Mouse (Mus musculus) thymus, postnatal 14 days (tissue): ENCODE results near the gene Ajuba.
A peak's percentile ranks its signal among the peaks of the same experiment; 100 is the strongest.

Experiments used
- DNase-seq: peaks from one replicate; pipeline ENCODE4 v3.0.0; 2021

The Ajuba gene

GRCm38 (mm10) chr14:54591056-54591455 is 13.7 kb upstream of the Ajuba start:
- no peak for DNase-seq

- DNase-seq: peak; percentile 65
These were observed 6.5 kb upstream of the Ajuba start for GRCm38 (mm10) chr14:54583681-54584338.

GRCm38 (mm10) chr14:54582536-54582935 is 5.2 kb upstream of the Ajuba start:
- DNase-seq: no peak

- DNase-seq: no peak
These were observed 2.3 kb upstream of the Ajuba start for GRCm38 (mm10) chr14:54579638-54580037.

- peak; percentile 68 for DNase-seq
These were observed 705 bp upstream of the Ajuba start for GRCm38 (mm10) chr14:54578063-54578462.

GRCm38 (mm10) chr14:54576241-54577088 is 893 bp downstream of the Ajuba start:
- peak; percentile 23 for DNase-seq

- DNase-seq: peak; percentile 45
These were observed 1.7 kb downstream of the Ajuba start for GRCm38 (mm10) chr14:54575631-54576030.

- DNase-seq: no peak
These were observed 2.3 kb downstream of the Ajuba start for GRCm38 (mm10) chr14:54575031-54575430.

- DNase-seq: no peak
These were observed 3.1 kb downstream of the Ajuba start for GRCm38 (mm10) chr14:54574253-54574652.

GRCm38 (mm10) chr14:54572790-54573736 is 4.3 kb downstream of the Ajuba start:
- DNase-seq: no peak

- no peak for DNase-seq
These were observed 5.2 kb downstream of the Ajuba start for GRCm38 (mm10) chr14:54572122-54572521.

- DNase-seq: peak; percentile 23
These were observed 7.6 kb downstream of the Ajuba start for GRCm38 (mm10) chr14:54569451-54570392.

- DNase-seq: peak; percentile 72
These were observed 8.5 kb downstream of the Ajuba start for GRCm38 (mm10) chr14:54568694-54569414.

- DNase-seq: no peak
These were observed 16.7 kb downstream of the Ajuba start for GRCm38 (mm10) chr14:54560527-54561242.

GRCm38 (mm10) chr14:54557330-54557729 is 20.0 kb downstream of the Ajuba start:
- DNase-seq: no peak

GRCm38 (mm10) chr14:54553975-54554769 is 23.2 kb downstream of the Ajuba start, which contains the start of gene Haus4:
TSS of gene Haus4 (minus strand) at chr14:54554616.
- peak; percentile 85 for DNase-seq

GRCm38 (mm10) chr14:54553454-54553974 is 23.8 kb downstream of the Ajuba start:
- DNase-seq: peak; percentile 41

GRCm38 (mm10) chr14:54544703-54545102 is 32.7 kb downstream of the Ajuba start:
- no peak for DNase-seq

- no peak for DNase-seq
These were observed 36.6 kb downstream of the Ajuba start for GRCm38 (mm10) chr14:54540771-54541170.
